Mouse (Mus musculus) liver, adult (tissue): ENCODE results near the gene Krba1.

ENCODE experiments used
- GATA4 ChIP-seq: IDR thresholded peaks from 2 replicates; pipeline ENCODE4 v1.6.1; 2014; ENCODE audit warnings: mild to moderate bottlenecking, low read length; ENCODE audit not compliant: insufficient replicate concordance

Gene Krba1

GRCm38 (mm10) chr6:48412662-48413061, 17.3 kb downstream of the Krba1 start:
- TF ChIP-seq GATA4: no peak

- no peak for TF ChIP-seq GATA4
Observed at GRCm38 (mm10) chr6:48413081-48413480, 17.7 kb downstream of the Krba1 start.

GRCm38 (mm10) chr6:48414886-48415285, 19.5 kb downstream of the Krba1 start:
- no peak for TF ChIP-seq GATA4

GRCm38 (mm10) chr6:48415636-48416035, 20.2 kb downstream of the Krba1 start:
- TF ChIP-seq GATA4: no peak

GRCm38 (mm10) chr6:48416486-48416885, 21.1 kb downstream of the Krba1 start:
- TF ChIP-seq GATA4: no peak

GRCm38 (mm10) chr6:48420647-48421046, 25.3 kb downstream of the Krba1 start:
- TF ChIP-seq GATA4: no peak

- no peak for TF ChIP-seq GATA4
Observed at GRCm38 (mm10) chr6:48423336-48423735, 27.9 kb downstream of the Krba1 start.

GRCm38 (mm10) chr6:48424074-48424473, 28.7 kb downstream of the Krba1 start:
- TF ChIP-seq GATA4: no peak

GRCm38 (mm10) chr6:48426956-48427355, 31.6 kb downstream of the Krba1 start:
- no peak for TF ChIP-seq GATA4

GRCm38 (mm10) chr6:48428769-48429557, 33.6 kb downstream of the Krba1 start:
- no peak for TF ChIP-seq GATA4

- no peak for TF ChIP-seq GATA4
Observed at GRCm38 (mm10) chr6:48430748-48431147, 35.4 kb downstream of the Krba1 start.

GRCm38 (mm10) chr6:48432893-48433816, 37.8 kb downstream of the Krba1 start:
- no peak for TF ChIP-seq GATA4

- TF ChIP-seq GATA4: no peak
Observed at GRCm38 (mm10) chr6:48434651-48435050, 39.3 kb downstream of the Krba1 start.

- no peak for TF ChIP-seq GATA4
Observed at GRCm38 (mm10) chr6:48435111-48435510, 39.7 kb downstream of the Krba1 start.

- no peak for TF ChIP-seq GATA4
Observed at GRCm38 (mm10) chr6:48435706-48436349, 40.4 kb downstream of the Krba1 start.
